Mouse (Mus musculus): Measurements from ENCODE around the gene Gje1. TPM values are rescaled to one million over a fixed set of nuclear protein-coding genes. Genes with fewer than 3 reads are reported as not detected.

Gje1 gene
- polyA plus RNA-seq, 1 experiment from 2014 or later, result not detected

DNA sequence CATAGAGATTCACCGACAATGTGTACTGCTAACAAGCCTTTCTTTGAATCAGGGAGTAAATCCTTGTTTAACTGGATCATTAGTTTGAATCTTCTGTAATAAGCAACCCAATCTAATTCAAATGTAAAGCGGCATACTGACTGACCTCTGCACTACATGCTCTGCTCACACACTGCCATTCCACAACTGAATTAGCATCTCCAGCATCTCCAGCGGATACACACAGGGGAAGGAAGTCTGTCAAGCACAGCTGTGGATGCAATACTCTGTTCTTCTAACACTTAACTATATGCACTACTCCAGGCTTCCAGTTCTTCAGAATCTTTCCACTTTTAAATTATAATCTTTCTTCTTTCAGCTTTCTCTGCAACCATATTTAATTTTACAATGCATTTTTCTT, 27.7 kb downstream of the Gje1 start:
- H3K9ac ChIP-seq (ENCODE audit: low read length), result no peak overlapping the region
- no peaks in the 10 kb centered on the region for H3K27me3 ChIP-seq (ENCODE audit: control insufficient read depth, insufficient read depth, low read length)
- peaks cover 3% of the 10 kb centered on the region for H3K9me3 ChIP-seq (replicated peaks; ENCODE audit: control insufficient read depth, low read length)
- H3K4me3 ChIP-seq (ENCODE audit: low read length), result no peak overlapping the region
- no peaks in the 10 kb centered on the region for H3K4me1 ChIP-seq (ENCODE audit: control insufficient read depth, insufficient read depth, low read length)
- no peak overlapping the region for H3K4me2 ChIP-seq (ENCODE audit: low read depth, low read length)
- no peak overlapping the region for H3K27ac ChIP-seq (ENCODE audit: low read length)
- peaks cover 13% of the 10 kb centered on the region for H3K36me3 ChIP-seq (ENCODE audit: control insufficient read depth, insufficient read depth)
- 82% methylated on average over 3 of the region's 3 CpGs for WGBS
- ATAC-seq (replicated peaks; ENCODE audit: extremely low read depth, insufficient read depth, low FRiP score), result no peak

DNA sequence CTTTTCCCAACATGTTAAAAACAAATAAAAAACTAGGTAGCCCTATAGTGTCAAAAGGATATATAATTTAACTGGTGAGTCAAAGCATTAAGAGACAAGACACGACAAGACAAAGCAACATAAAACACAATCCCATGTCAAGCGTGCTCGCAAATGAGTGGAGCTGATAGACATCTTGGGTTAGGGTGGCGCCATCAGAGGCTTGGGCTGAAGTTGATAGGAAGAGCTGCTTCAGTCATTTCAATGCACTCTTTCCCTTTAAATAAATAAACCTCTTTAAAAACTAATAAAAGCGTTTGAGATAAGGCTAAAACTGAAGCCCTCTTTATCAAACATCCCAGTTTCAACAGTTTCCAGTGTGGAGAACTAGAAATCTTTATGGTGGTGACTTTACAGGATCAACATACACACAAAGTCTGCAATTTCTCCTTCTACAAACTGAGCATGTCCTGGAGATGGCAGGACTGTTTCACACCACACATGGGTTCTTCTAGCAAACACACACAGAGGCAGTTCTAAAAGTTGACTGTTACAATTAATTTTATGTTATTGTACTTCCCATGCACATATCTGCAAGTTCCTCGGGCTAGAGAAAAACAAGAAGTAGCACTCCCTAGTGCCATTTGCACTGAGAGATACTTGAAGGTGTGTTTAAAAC, 29.1 kb downstream of the Gje1 start:
- peaks cover 3% of the 10 kb centered on the region for H3K9me3 ChIP-seq (replicated peaks; ENCODE audit: control insufficient read depth, low read length)
- H3K27ac ChIP-seq (ENCODE audit: low read length), result no peak overlapping the region
- H3K4me1 ChIP-seq (ENCODE audit: control insufficient read depth, insufficient read depth, low read length), result no peaks in the 10 kb centered on the region
- no peak overlapping the region for H3K9ac ChIP-seq (ENCODE audit: low read length)
- H3K27me3 ChIP-seq (ENCODE audit: control insufficient read depth, insufficient read depth, low read length), result no peaks in the 10 kb centered on the region
- no peak overlapping the region for H3K4me2 ChIP-seq (ENCODE audit: low read depth, low read length)
- H3K4me3 ChIP-seq (ENCODE audit: low read length), result no peak overlapping the region
- peaks cover 13% of the 10 kb centered on the region for H3K36me3 ChIP-seq (ENCODE audit: control insufficient read depth, insufficient read depth)
- ATAC-seq (replicated peaks; ENCODE audit: extremely low read depth, insufficient read depth, low FRiP score), result no peak
- WGBS, result 72% methylated on average over 6 of the region's 6 CpGs

GRCm38 (mm10) chr10:14685663-14686062, 32.4 kb downstream of the Gje1 start:
- Histone ChIP-seq H3K9me3 (replicated peaks; ENCODE audit: control insufficient read depth, low read length) (peaks cover 3% of the 10 kb centered on the region), H3K4me1 (ENCODE audit: control insufficient read depth, insufficient read depth, low read length) (no peaks in the 10 kb centered on the region), H3K36me3 (ENCODE audit: control insufficient read depth, insufficient read depth) (peaks cover 13% of the 10 kb centered on the region), H3K9ac (ENCODE audit: low read length) (no peak overlapping the region), H3K4me2 (ENCODE audit: low read depth, low read length) (no peak overlapping the region), H3K4me3 (ENCODE audit: low read length) (no peak overlapping the region), H3K27ac (ENCODE audit: low read length) (no peak overlapping the region), H3K27me3 (ENCODE audit: control insufficient read depth, insufficient read depth, low read length) (no peaks in the 10 kb centered on the region)
- WGBS, result 95% methylated on average over 1 of the region's 1 CpGs
- no peak for ATAC-seq (replicated peaks; ENCODE audit: extremely low read depth, insufficient read depth, low FRiP score)

DNA sequence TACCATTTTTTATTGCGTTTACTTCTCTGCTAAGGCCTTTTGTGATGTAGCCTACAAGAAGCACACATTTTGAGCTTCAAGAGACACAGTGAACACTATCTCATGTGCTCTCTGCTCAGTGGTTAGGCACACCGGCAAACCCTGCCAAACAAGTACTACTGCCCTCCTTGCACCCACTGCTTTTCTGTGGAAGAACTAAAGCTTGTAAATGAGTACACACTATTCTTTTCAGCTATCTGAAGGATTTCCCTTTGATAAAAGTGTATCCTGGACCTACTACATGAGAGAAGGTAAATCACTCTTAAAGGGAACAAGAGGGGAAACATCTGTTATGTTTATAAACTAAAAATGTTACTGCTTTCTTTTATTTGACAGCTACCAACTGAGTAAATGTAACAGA, 51.9 kb downstream of the Gje1 start:
- H3K4me1 ChIP-seq (ENCODE audit: control insufficient read depth, insufficient read depth, low read length), result no peaks in the 10 kb centered on the region
- ATAC-seq (replicated peaks; ENCODE audit: extremely low read depth, insufficient read depth, low FRiP score), result peak; percentile 72; the same call in 1 of the 2 replicates
- no peak overlapping the region for H3K4me2 ChIP-seq (ENCODE audit: low read depth, low read length)
- peaks cover 11% of the 10 kb centered on the region for H3K36me3 ChIP-seq (ENCODE audit: control insufficient read depth, insufficient read depth)
- H3K4me3 ChIP-seq (ENCODE audit: low read length), result no peak overlapping the region
- no peak overlapping the region for H3K9ac ChIP-seq (ENCODE audit: low read length)
- no peak overlapping the region for H3K27ac ChIP-seq (ENCODE audit: low read length)
- no peaks in the 10 kb centered on the region for H3K27me3 ChIP-seq (ENCODE audit: control insufficient read depth, insufficient read depth, low read length)
- no peaks in the 10 kb centered on the region for H3K9me3 ChIP-seq (replicated peaks; ENCODE audit: control insufficient read depth, low read length)
- WGBS, result 78% methylated on average over 2 of the region's 2 CpGs

Other genes with a start within 250 kb of the Gje1 start
- 8.6 and 10.3 TPM in 2 replicates for gene Adgrg6, start 172.6 kb downstream of the Gje1 start, polyA plus RNA-seq (2015; fragmentation: Nextera tagmentation; extraction: Ambion mirVana)
- 69.9 and 83.0 TPM in 2 replicates for gene Vta1, start 12.7 kb downstream of the Gje1 start, polyA plus RNA-seq (2015; fragmentation: Nextera tagmentation; extraction: Ambion mirVana)
- 0.26 TPM in 1 of 2 replicates, not detected in the other for gene Nmbr, start 12.6 kb downstream of the Gje1 start, polyA plus RNA-seq (2015; fragmentation: Nextera tagmentation; extraction: Ambion mirVana)